Mouse (Mus musculus): ENCODE results near the gene Dhrs3.

Dhrs3 gene

GRCm38 (mm10) chr4:144939847-144940411 is 47.3 kb downstream of the Dhrs3 start:
- no peak for DNase-seq (ENCODE audit: low read depth, low spot score)

GRCm38 (mm10) chr4:144940796-144941462 is 48.3 kb downstream of the Dhrs3 start:
- no peak for DNase-seq (ENCODE audit: low read depth, low spot score)

- no peak for DNase-seq (ENCODE audit: low read depth, low spot score)
Observed at GRCm38 (mm10) chr4:144942433-144942832, 49.8 kb downstream of the Dhrs3 start.

GRCm38 (mm10) chr4:144943273-144943672 is 50.6 kb downstream of the Dhrs3 start:
- DNase-seq (ENCODE audit: low read depth, low spot score) = no peak

GRCm38 (mm10) chr4:144947738-144948390 is 55.2 kb downstream of the Dhrs3 start:
- no peak for DNase-seq (ENCODE audit: low read depth, low spot score)

- no peak for DNase-seq (ENCODE audit: low read depth, low spot score)
Observed at GRCm38 (mm10) chr4:144949441-144950326, 57.1 kb downstream of the Dhrs3 start.

GRCm38 (mm10) chr4:144950327-144950711 is 57.7 kb downstream of the Dhrs3 start:
- no peak for DNase-seq (ENCODE audit: low read depth, low spot score)

- DNase-seq (ENCODE audit: low read depth, low spot score) = no peak
Observed at GRCm38 (mm10) chr4:144950883-144951282, 58.3 kb downstream of the Dhrs3 start.

GRCm38 (mm10) chr4:144951859-144952258 is 59.2 kb downstream of the Dhrs3 start:
- DNase-seq (ENCODE audit: low read depth, low spot score) = no peak

GRCm38 (mm10) chr4:144953421-144953820 is 60.8 kb downstream of the Dhrs3 start:
- no peak for DNase-seq (ENCODE audit: low read depth, low spot score)

GRCm38 (mm10) chr4:144955863-144956262 is 63.2 kb downstream of the Dhrs3 start:
- no peak for DNase-seq (ENCODE audit: low read depth, low spot score)

- DNase-seq (ENCODE audit: low read depth, low spot score) = no peak
Observed at GRCm38 (mm10) chr4:144956293-144956692, 63.7 kb downstream of the Dhrs3 start.

GRCm38 (mm10) chr4:144957186-144957585 is 64.6 kb downstream of the Dhrs3 start:
- DNase-seq (ENCODE audit: low read depth, low spot score) = no peak

GRCm38 (mm10) chr4:144957721-144958120 is 65.1 kb downstream of the Dhrs3 start:
- no peak for DNase-seq (ENCODE audit: low read depth, low spot score)

GRCm38 (mm10) chr4:144960188-144960904 is 67.7 kb downstream of the Dhrs3 start:
- no peak for DNase-seq (ENCODE audit: low read depth, low spot score)

GRCm38 (mm10) chr4:144961232-144961631 is 68.6 kb downstream of the Dhrs3 start:
- DNase-seq (ENCODE audit: low read depth, low spot score) = no peak

- DNase-seq (ENCODE audit: low read depth, low spot score) = no peak
Observed at GRCm38 (mm10) chr4:144961696-144962095, 69.1 kb downstream of the Dhrs3 start.

GRCm38 (mm10) chr4:144965255-144965654 is 72.6 kb downstream of the Dhrs3 start:
- no peak for DNase-seq (ENCODE audit: low read depth, low spot score)

GRCm38 (mm10) chr4:144968371-144968770 is 75.7 kb downstream of the Dhrs3 start:
- DNase-seq (ENCODE audit: low read depth, low spot score) = no peak

- DNase-seq (ENCODE audit: low read depth, low spot score) = no peak
Observed at GRCm38 (mm10) chr4:144969030-144969429, 76.4 kb downstream of the Dhrs3 start.

- no peak for DNase-seq (ENCODE audit: low read depth, low spot score)
Observed at GRCm38 (mm10) chr4:144971048-144971447, 78.4 kb downstream of the Dhrs3 start.
